Mouse (Mus musculus): Measurements from ENCODE around the gene C130050O18Rik. TPM values are rescaled to one million over a fixed set of nuclear protein-coding genes. Genes with fewer than 3 reads are reported as not detected.

The C130050O18Rik gene
- total and polyA plus RNA-seq, 3 experiments, result 0.12 to 0.21 TPM; not detected in 1

DNA sequence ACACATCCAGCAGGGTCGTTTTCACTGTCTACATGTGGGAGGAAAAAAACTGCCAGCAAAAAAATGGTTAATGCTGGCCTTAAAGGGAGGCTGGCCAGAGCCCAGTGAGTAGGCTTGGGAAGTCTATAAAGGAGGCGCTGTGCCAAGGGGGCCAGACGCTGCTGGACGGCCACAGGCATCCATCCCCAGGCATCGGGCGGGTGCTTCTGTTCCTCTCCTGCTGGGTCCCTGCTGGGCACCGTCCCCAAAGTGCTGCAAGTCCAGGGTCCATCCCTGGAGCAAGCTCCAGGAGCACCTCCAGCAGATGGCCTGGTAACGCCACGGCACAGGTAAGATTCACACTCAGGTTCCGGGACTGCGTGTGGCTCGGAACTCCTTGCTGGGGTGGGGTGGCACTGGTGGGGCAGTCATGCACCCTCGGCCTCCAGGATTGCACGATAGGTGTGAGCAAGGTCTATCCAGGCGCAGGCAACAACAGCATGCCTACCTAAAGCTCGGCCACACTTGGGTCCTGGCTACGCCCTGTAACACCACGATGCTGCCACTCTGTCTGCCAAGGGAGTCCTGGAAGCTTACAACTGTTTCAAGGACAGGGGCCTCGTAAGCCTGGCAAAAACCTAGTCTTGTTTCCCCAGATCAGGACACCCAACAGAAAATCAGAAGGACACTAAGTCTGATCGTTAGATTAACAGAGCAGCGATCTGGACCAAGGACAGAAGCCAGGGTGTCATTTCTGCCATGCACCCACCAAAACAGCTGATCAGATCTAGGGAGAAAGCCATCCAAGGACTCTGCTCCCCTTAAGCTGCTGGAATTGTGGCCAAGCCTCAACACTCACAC is 18.2 kb downstream of the C130050O18Rik start, which contains the start of gene Gper1:
Gper1 (plus strand) TSS at position 126 of the 840 bp plus-strand sequence.
- TF ChIP-seq ZNF384 (IDR thresholded peaks at IDR 0.05; ENCODE audit: low read depth, low read length) (no peak), KAT2A (conservative IDR thresholded peaks at IDR 0.05; ENCODE audit: low read depth, low read length) (no peak), HCFC1 (IDR thresholded peaks at IDR 0.05; ENCODE audit: low read depth, low read length) (no peak), MXI1 (IDR thresholded peaks at IDR 0.05; ENCODE audit: low read depth, low read length) (no peak), ETS1 (IDR thresholded peaks at IDR 0.05; ENCODE audit: low read depth, low read length) (no peak), TCF12 (IDR thresholded peaks at IDR 0.05; ENCODE audit: low read depth, low read length) (no peak), MYB (IDR thresholded peaks at IDR 0.05; ENCODE audit: low read depth, low read length) (no peak), ZC3H11A (IDR thresholded peaks at IDR 0.05; ENCODE audit: low read depth, low read length) (no peak), BHLHE40 (IDR thresholded peaks at IDR 0.05; ENCODE audit: borderline replicate concordance, low read depth, low read length) (no peak), GABPA (IDR thresholded peaks at IDR 0.05; ENCODE audit: low read depth, low read length) (no peak)
- H3K9ac ChIP-seq (ENCODE audit: control insufficient read depth, low read depth, low read length, poor library complexity, severe bottlenecking), result no peak within 1 kb of the TSS
- no peaks in the 10 kb centered on the region for H3K79me2 ChIP-seq (ENCODE audit: control insufficient read depth, insufficient read depth, low read length, poor library complexity)
- no peaks in the 10 kb centered on the region for H3K27me3 ChIP-seq (ENCODE audit: control insufficient read depth in 1 of 2, insufficient read depth in 2 of 2, low read length in 2 of 2)
- no peak for DNase-seq (ENCODE audit: low read depth, low spot score)
- no peaks in the 10 kb centered on the region for H3K9me3 ChIP-seq (replicated peaks; ENCODE audit: insufficient read depth, low read length)
- no peak within 1 kb of the TSS for H3K4me3 ChIP-seq (ENCODE audit: control insufficient read depth in 1 of 2, insufficient read depth in 1 of 2, low read depth in 2 of 2, low read length in 2 of 2)
- no peak within 1 kb of the TSS for H3K27ac ChIP-seq (ENCODE audit: control insufficient read depth, low read depth, low read length)
- H3K4me1 ChIP-seq (ENCODE audit: control insufficient read depth in 1 of 2, insufficient read depth in 2 of 2, low read length in 2 of 2), result no peaks in the 10 kb centered on the region
- H3K36me3 ChIP-seq (ENCODE audit: control insufficient read depth in 1 of 2, insufficient read depth in 2 of 2, low read length in 2 of 2), result no peaks in the 10 kb centered on the region

DNA sequence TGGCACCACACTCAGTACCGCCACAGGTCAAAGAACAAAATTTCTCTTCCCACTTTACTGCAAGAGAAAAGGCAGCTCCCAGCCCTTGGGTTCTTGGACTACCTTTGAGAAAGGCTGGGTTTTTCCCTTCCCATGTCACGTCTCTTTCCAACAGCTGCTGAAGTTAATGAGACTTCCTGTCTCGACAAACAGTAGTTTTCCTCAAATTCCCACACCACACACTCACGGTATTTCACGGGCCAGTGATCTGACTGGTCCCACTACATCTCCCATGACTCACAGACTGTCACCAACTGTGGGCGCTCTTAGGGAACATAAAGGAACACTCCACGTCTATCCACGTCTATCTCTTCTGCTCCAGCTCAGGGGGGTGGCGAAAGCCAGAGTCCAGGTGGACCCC is 20.1 kb downstream of the C130050O18Rik start:
- H3K4me3 ChIP-seq (ENCODE audit: control insufficient read depth in 1 of 2, insufficient read depth in 1 of 2, low read depth in 2 of 2, low read length in 2 of 2), result no peak overlapping the region
- H3K27me3 ChIP-seq (ENCODE audit: control insufficient read depth in 1 of 2, insufficient read depth in 2 of 2, low read length in 2 of 2), result no peaks in the 10 kb centered on the region
- TF ChIP-seq CTCF (IDR thresholded peaks at IDR 0.05 in 2 of 3, conservative IDR thresholded peaks at IDR 0.05 in 1 of 3; ENCODE audit: control insufficient read depth in 1 of 3, insufficient read depth in 1 of 3, low read depth in 2 of 3, low read length in 3 of 3, poor library complexity in 1 of 3, severe bottlenecking in 1 of 3) (no peak), MYB (IDR thresholded peaks at IDR 0.05; ENCODE audit: low read depth, low read length) (no peak), HCFC1 (IDR thresholded peaks at IDR 0.05; ENCODE audit: low read depth, low read length) (no peak), UBTF (IDR thresholded peaks at IDR 0.05; ENCODE audit: borderline replicate concordance, insufficient read depth, low read depth, low read length) (no peak), NRF1 (IDR thresholded peaks at IDR 0.05; ENCODE audit: insufficient read depth, low read depth, low read length, poor library complexity, severe bottlenecking) (no peak), USF2 (IDR thresholded peaks at IDR 0.05; ENCODE audit: borderline replicate concordance in 1 of 2, insufficient read depth in 1 of 2, low read depth in 1 of 2, low read length in 2 of 2) (no peak), CHD1 (IDR thresholded peaks at IDR 0.05; ENCODE audit: low read depth, low read length) (no peak), SIN3A (IDR thresholded peaks at IDR 0.05; ENCODE audit: low read length) (no peak), MEF2A (IDR thresholded peaks at IDR 0.05; ENCODE audit: extremely low read depth, insufficient replicate concordance, low read depth, low read length, poor library complexity, severe bottlenecking) (no peak), MYC (IDR thresholded peaks at IDR 0.05; ENCODE audit: low read depth, low read length) (no peak), POLR2AphosphoS2 (IDR thresholded peaks at IDR 0.05; ENCODE audit: low read length) (no peak), NELFE (IDR thresholded peaks at IDR 0.05; ENCODE audit: low read depth, low read length) (no peak), MXI1 (IDR thresholded peaks at IDR 0.05; ENCODE audit: low read depth, low read length) (no peak), RAD21 (IDR thresholded peaks at IDR 0.05; ENCODE audit: low read depth, low read length) (no peak), ETS1 (IDR thresholded peaks at IDR 0.05; ENCODE audit: low read depth, low read length) (no peak)
- no peak for DNase-seq (ENCODE audit: low read depth, low spot score)
- 0 out of 4 replicates have a peak, but pooled peaks cover 0 to 1% of the 10 kb centered on the region in 2 experiments for H3K36me3 ChIP-seq (ENCODE audit: control insufficient read depth in 1 of 2, insufficient read depth in 2 of 2, low read length in 2 of 2)
- no peak overlapping the region for H3K27ac ChIP-seq (ENCODE audit: control insufficient read depth, low read depth, low read length)
- H3K9ac ChIP-seq (ENCODE audit: control insufficient read depth, low read depth, low read length, poor library complexity, severe bottlenecking), result no peak overlapping the region
- H3K9me3 ChIP-seq (replicated peaks; ENCODE audit: insufficient read depth, low read length), result no peaks in the 10 kb centered on the region
- H3K79me2 ChIP-seq (ENCODE audit: control insufficient read depth, insufficient read depth, low read length, poor library complexity), result no peaks in the 10 kb centered on the region
- H3K4me1 ChIP-seq (ENCODE audit: control insufficient read depth in 1 of 2, insufficient read depth in 2 of 2, low read length in 2 of 2), result peaks cover 5 to 6% of the 10 kb centered on the region in 2 experiments
